ENCODE assay signal across 13 mouse cellular contexts in the genomic region with DNA sequence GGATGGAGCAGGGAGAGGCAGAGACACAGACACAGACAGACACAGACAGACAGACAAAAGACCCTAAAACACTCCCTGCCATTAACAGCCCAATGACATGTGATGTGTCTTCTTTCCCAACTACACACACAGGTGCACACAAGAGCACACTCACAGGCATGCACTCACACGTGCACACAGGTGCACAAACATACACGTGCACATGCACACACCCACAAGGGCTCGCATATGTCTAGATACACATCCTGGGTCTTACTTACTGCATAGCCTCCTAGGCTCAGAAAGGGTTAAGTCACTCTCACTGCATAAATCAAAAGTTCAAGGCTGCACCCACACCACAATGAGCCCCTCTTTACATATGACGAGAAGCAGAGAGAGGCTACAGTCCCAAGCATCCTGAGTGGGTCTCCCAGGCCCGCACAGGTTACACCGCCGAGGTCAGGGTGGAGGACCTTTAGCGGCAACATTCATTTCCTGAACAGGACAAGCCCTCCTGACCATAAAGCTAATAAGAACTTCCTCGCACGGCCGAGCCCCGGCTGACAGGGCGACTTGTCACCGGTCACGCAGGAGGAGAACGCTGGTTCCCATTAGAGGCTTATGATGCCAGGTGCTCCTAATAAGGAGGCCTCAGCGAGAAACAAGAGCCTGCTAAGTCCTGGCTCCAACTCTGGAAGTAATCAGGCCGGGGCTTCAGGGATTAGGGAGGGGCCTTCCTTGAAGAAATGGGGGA. TPM values are rescaled to one million over a fixed set of nuclear protein-coding genes. Genes with fewer than 3 reads are reported as not detected.
DNase-seq lines count a peak whose midpoint lies in the region; ATAC-seq and TF ChIP-seq lines count a peak whose summit lies in the region.
"Had no signal": no experiment of that assay in that cellular context is flagged by ENCODE, and none has a peak within 500 bp of the region (broad histone marks: within the 10 kb centered on the region; RNA-seq: fewer than 3 reads in every experiment).

No protein-coding gene starts in this region.

- no peak overlapping the region for H3K4me3 ChIP-seq in hindbrain, embryonic 11.5 days (ENCODE audit: low read depth, low read length)
- H3K4me3 ChIP-seq in hindbrain, embryonic 14.5 days (replicated peaks; ENCODE audit: low read length) = no peak overlapping the region
- H3K4me3 ChIP-seq in embryonic facial prominence, embryonic 12.5 days = no peak overlapping the region
- no peak overlapping the region for H3K4me3 ChIP-seq in limb, embryonic 15.5 days
- H3K4me3 ChIP-seq: hindbrain, embryonic 13.5 days had no signal

- H3K9ac ChIP-seq in hindbrain, embryonic 11.5 days (ENCODE audit: low read depth, low read length) = no peak overlapping the region
- no peak overlapping the region for H3K9ac ChIP-seq in hindbrain, embryonic 14.5 days
- no peak overlapping the region for H3K9ac ChIP-seq in embryonic facial prominence, embryonic 12.5 days
- H3K9ac ChIP-seq in limb, embryonic 15.5 days = no peak overlapping the region
- H3K9ac ChIP-seq: hindbrain, embryonic 13.5 days had no signal

- no peak overlapping the region for H3K27ac ChIP-seq in hindbrain, embryonic 11.5 days (ENCODE audit: low read depth, low read length)
- H3K27ac ChIP-seq in hindbrain, embryonic 14.5 days = no peak overlapping the region
- H3K27ac ChIP-seq in embryonic facial prominence, embryonic 12.5 days = 0 out of 2 replicates have a peak overlapping the region, but pooled peaks have one; percentile 70
- no peak overlapping the region for H3K27ac ChIP-seq in limb, embryonic 15.5 days
- H3K27ac ChIP-seq: hindbrain, embryonic 13.5 days had no signal

- no peak for TF ChIP-seq POLR2A in brain, embryonic 14.5 days (IDR thresholded peaks at IDR 0.05; ENCODE audit: borderline replicate concordance, extremely low read depth, insufficient read depth, insufficient read length, poor library complexity, severe bottlenecking)

- peak; percentile 41 for DNase-seq in hindbrain, embryonic 11.5 days (ENCODE audit: low spot score)
- DNase-seq in hindbrain, embryonic 14.5 days (ENCODE audit: low spot score) = no peak
- peak; percentile 69 for DNase-seq in brain, embryonic 14.5 days (ENCODE audit: low read depth)
- DNase-seq in adrenal gland, postnatal 14 days = no peak
- DNase-seq in B cell, adult 2 months = no peak
- no peak for DNase-seq in urinary bladder, postnatal 4 days (ENCODE audit: low spot score in 2 of 2)
- DNase-seq: cerebellum, adult 2 months; lung, adult 18-20 months; spleen, adult 18-20 months; thymus, postnatal 36 days had no signal

- 40% methylated on average over 18 of the region's 18 CpGs for WGBS in hindbrain, embryonic 11.5 days
- WGBS in hindbrain, embryonic 14.5 days = 43% methylated on average over 18 of the region's 18 CpGs
- WGBS in embryonic facial prominence, embryonic 12.5 days = 9% methylated on average over 18 of the region's 18 CpGs
- WGBS in limb, embryonic 15.5 days = 14% methylated on average over 18 of the region's 18 CpGs

- ATAC-seq in hindbrain, embryonic 11.5 days (ENCODE audit: low FRiP score) = no peak
- no peak for ATAC-seq in hindbrain, embryonic 14.5 days (ENCODE audit: low FRiP score)
- peak; percentile 54; the same call in 1 of the 2 replicates for ATAC-seq in embryonic facial prominence, embryonic 12.5 days (ENCODE audit: insufficient number of reproducible peaks, insufficient read depth, low FRiP score, low TSS enrichment)
- ATAC-seq in limb, embryonic 15.5 days (ENCODE audit: insufficient number of reproducible peaks, low FRiP score, low TSS enrichment, low read depth) = peak; percentile 25; the same call in 1 of the 2 replicates

- TF ChIP-seq CTCF in brain, embryonic 14.5 days (IDR thresholded peaks at IDR 0.05; ENCODE audit: borderline replicate concordance, extremely low read depth, insufficient read depth, insufficient read length) = no peak

- no peaks in the 10 kb centered on the region for H3K27me3 ChIP-seq in hindbrain, embryonic 11.5 days (ENCODE audit: control insufficient read depth, insufficient read depth, low read length)
- no peaks in the 10 kb centered on the region for H3K27me3 ChIP-seq in hindbrain, embryonic 14.5 days (ENCODE audit: control insufficient read depth, insufficient read depth, low read length)
- peaks cover 5% of the 10 kb centered on the region for H3K27me3 ChIP-seq in embryonic facial prominence, embryonic 12.5 days
- H3K27me3 ChIP-seq in limb, embryonic 15.5 days = peaks cover 64% of the 10 kb centered on the region

- no peaks in the 10 kb centered on the region for H3K9me3 ChIP-seq in hindbrain, embryonic 11.5 days (ENCODE audit: control insufficient read depth, low read length)
- no peaks in the 10 kb centered on the region for H3K9me3 ChIP-seq in hindbrain, embryonic 14.5 days (ENCODE audit: control insufficient read depth, low read length)
- no peaks in the 10 kb centered on the region for H3K9me3 ChIP-seq in embryonic facial prominence, embryonic 12.5 days
- H3K9me3 ChIP-seq in limb, embryonic 15.5 days = no peaks in the 10 kb centered on the region
- H3K9me3 ChIP-seq: hindbrain, embryonic 13.5 days had no signal

- H3K4me2 ChIP-seq in hindbrain, embryonic 11.5 days (replicated peaks; ENCODE audit: low read depth, low read length) = no peak overlapping the region
- H3K4me2 ChIP-seq in hindbrain, embryonic 14.5 days (replicated peaks) = no peak overlapping the region
- peak overlapping the region; percentile 38 for H3K4me2 ChIP-seq in embryonic facial prominence, embryonic 12.5 days (replicated peaks)
- 0 out of 2 replicates have a peak overlapping the region, but pooled peaks have one; percentile 10 for H3K4me2 ChIP-seq in limb, embryonic 15.5 days
- H3K4me2 ChIP-seq: hindbrain, embryonic 13.5 days had no signal

- peaks cover 10% of the 10 kb centered on the region for H3K4me1 ChIP-seq in hindbrain, embryonic 11.5 days (replicated peaks; ENCODE audit: control insufficient read depth, insufficient read depth, low read length)
- peaks cover 9% of the 10 kb centered on the region for H3K4me1 ChIP-seq in hindbrain, embryonic 14.5 days (replicated peaks; ENCODE audit: control insufficient read depth, insufficient read depth, low read length)
- H3K4me1 ChIP-seq in embryonic facial prominence, embryonic 12.5 days = peaks cover 57% of the 10 kb centered on the region
- peaks cover 36% of the 10 kb centered on the region for H3K4me1 ChIP-seq in limb, embryonic 15.5 days

- no peaks in the 10 kb centered on the region for H3K36me3 ChIP-seq in hindbrain, embryonic 11.5 days (ENCODE audit: control insufficient read depth, insufficient read depth, low read length)
- H3K36me3 ChIP-seq in hindbrain, embryonic 14.5 days (replicated peaks; ENCODE audit: control insufficient read depth, insufficient read depth) = no peaks in the 10 kb centered on the region
- no peaks in the 10 kb centered on the region for H3K36me3 ChIP-seq in embryonic facial prominence, embryonic 12.5 days
- no peaks in the 10 kb centered on the region for H3K36me3 ChIP-seq in limb, embryonic 15.5 days
- H3K36me3 ChIP-seq: hindbrain, embryonic 13.5 days had no signal

RNA-seq across cellular contexts. Expression of gene Zbtb16, which starts 13.3 kb away (rescaled TPM):
- polyA plus RNA-seq in hindbrain, embryonic 11.5 days (2014; fragmentation: Nextera tagmentation; extraction: Ambion mirVana) = 8.4 and 10.6 TPM in 2 replicates
- 5.3 and 6.0 TPM in 2 replicates for polyA plus RNA-seq in hindbrain, embryonic 14.5 days (2014; fragmentation: Nextera tagmentation; extraction: Ambion mirVana)
- polyA plus RNA-seq in brain, embryonic 14.5 days (2012; rRNA removed) = 2.3 and 4.1 TPM in 2 replicates
- 4.1 and 5.2 TPM in 2 replicates for polyA plus RNA-seq in embryonic facial prominence, embryonic 12.5 days (2016; fragmentation: Nextera tagmentation; extraction: Ambion mirVana)
- polyA plus RNA-seq in limb, embryonic 15.5 days (2015; fragmentation: Nextera tagmentation; extraction: Ambion mirVana) = 5.7 and 6.3 TPM in 2 replicates
- 88.9 and 109 TPM in 2 replicates for total RNA-seq in adrenal gland, postnatal 14 days (2021)

Comparison
In these comparisons a context has a peak if more than half of its experiments do, and no peak if none do; other contexts are left out.
1. DNase-seq: peak in hindbrain, embryonic 11.5 days (single experiment) and brain, embryonic 14.5 days (single experiment); none in hindbrain, embryonic 14.5 days (single experiment), adrenal gland, postnatal 14 days (single experiment), B cell, adult 2 months (0 of 2) and urinary bladder, postnatal 4 days (0 of 2).
2. ATAC-seq: peak in embryonic facial prominence, embryonic 12.5 days (single experiment) and limb, embryonic 15.5 days (single experiment); none in hindbrain, embryonic 11.5 days (single experiment) and hindbrain, embryonic 14.5 days (single experiment).
3. H3K4me2 ChIP-seq: peak in embryonic facial prominence, embryonic 12.5 days (single experiment) and limb, embryonic 15.5 days (single experiment); none in hindbrain, embryonic 11.5 days (single experiment) and hindbrain, embryonic 14.5 days (single experiment).